Mouse (Mus musculus): Measurements from ENCODE around the gene Atp8b2.

The Atp8b2 gene

DNA sequence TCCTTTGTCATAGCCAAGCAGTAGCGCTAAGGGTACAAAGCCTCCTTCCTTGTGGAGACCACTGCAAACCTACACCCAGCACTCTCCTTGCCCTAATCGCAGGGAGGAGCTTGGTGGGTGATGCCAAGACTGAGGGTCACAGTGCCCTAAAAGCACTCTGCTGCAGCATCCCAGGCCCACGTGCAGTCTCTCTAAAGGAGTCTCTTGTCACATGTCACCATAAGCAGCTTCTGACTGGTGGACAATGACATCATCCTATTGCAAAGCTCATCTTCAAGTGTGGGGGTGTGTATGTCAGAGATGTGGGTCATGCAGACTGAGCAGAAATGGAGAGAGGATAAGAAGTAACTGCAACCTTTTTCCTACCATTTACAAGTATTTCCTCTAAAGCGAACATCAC lies 3.9 kb downstream of the Atp8b2 start:
- no peak for DNase-seq (ENCODE audit: low spot score)

DNA sequence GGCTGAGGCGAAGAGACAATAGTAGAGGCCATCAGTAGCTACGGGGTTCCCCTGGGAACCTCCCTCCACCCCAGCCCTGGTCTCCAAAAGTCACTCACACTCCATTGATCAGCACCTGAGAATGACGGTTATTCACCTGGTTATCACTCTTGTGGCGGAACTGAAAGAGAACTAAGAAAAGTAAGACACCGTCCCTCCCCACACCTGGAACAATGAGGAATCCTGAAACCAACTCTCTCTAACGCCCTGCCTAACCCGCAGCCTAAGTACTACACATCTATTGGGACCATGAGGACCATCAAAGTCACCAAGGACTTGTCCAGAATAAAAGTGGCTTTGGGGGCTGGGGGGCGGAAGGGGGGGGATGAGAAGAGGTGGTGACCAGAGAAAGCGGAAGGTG lies 5.4 kb downstream of the Atp8b2 start:
- no peak for DNase-seq (ENCODE audit: low spot score)

DNA sequence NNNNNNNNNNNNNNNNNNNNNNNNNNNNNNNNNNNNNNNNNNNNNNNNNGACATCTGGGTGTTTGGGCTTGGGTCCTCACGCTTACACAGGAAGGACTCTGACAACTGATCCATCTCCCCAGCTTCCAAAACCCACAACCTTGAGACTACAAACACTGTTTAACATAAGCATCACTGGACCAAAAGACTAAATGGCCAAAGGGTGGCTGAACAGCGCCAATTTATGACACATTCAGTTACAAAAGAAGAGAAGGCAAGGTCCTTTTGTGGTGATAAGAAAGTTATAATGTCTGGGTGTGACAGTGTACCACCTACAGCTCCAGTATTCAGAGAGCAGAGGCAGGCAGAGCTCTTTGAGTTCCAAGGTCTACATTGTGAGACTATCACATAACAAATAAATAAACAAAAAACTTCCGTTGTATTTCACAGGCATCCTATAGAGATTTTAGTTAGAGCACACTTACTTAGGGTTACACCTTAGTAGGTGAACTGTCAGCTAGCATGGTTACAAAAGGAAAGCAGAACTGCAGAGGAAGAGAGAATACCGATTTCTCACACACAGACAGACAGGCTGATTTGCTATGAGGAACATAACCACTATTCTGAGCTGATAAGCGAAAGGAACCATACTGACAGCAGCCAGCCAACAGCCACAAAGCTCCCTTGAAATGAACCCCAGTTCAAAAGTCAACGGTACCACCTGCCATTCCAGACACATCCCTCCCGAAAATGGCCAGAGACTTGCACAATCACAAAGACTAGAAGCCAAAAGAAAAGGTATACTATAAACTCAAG lies 6.9 kb downstream of the Atp8b2 start:
- no peak for DNase-seq (ENCODE audit: low spot score)

DNA sequence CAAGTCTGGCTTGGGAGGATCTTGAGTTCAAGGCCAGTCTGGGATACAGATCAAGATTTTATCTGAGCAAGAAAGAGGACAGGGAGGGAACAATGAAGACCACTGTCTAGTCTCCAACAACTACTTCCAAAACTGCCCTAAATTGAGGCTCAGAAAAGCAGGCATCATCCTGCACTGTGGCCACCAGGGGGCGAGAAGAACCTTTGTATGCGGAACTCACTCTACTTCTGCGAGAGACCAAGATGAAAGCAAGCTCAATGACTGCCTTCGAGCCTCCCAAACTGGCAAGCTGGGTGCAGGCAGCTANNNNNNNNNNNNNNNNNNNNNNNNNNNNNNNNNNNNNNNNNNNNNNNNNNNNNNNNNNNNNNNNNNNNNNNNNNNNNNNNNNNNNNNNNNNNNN lies 9.9 kb downstream of the Atp8b2 start:
- DNase-seq (ENCODE audit: low spot score): peak; percentile 92

- no peak for DNase-seq (ENCODE audit: low spot score)
Measured at GRCm38 (mm10) chr3:89948655-89949054, 14.7 kb downstream of the Atp8b2 start.

- no peak for DNase-seq (ENCODE audit: low spot score)
Measured at GRCm38 (mm10) chr3:89948021-89948420, 15.3 kb downstream of the Atp8b2 start.

DNA sequence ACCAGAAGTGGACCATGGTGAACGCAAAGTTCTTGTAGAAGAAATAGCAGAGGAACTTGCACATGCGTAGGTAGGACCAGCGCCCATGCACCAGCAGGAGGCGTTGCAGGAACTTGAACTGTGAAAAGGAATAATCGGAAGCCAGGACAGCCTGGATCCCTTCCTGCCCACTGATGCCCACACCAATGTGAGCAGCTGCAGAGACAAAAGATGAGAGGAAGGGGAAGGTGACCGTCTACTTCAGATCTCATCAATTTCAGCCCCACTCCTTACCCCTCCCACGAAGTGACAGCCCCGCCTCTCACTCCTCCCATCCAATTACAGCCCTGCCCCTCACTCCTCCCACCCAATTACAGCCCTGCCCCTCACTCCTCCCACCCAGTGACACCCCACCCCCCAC lies 18.3 kb downstream of the Atp8b2 start:
- DNase-seq (ENCODE audit: low spot score): no peak

DNA sequence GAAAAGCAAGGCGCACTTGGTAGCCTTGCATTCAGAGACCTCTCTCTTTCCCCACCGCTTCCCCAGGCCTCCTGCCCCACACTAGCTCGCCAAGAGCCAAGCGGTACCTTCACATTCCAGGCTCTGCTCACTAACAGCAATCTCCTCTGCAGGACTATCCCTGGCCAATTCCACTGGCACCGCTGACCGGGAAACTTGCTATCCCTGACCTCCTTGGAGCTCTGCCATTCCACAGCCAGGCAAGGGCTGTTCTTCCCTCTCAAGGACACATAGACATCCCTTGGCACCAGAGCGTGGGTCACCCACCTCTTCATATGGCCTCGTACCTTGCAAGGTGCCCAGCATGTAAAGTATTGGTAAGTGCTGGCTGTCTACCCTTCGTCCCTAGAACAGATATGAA lies 20.4 kb downstream of the Atp8b2 start:
- no peak for DNase-seq (ENCODE audit: low spot score)

DNA sequence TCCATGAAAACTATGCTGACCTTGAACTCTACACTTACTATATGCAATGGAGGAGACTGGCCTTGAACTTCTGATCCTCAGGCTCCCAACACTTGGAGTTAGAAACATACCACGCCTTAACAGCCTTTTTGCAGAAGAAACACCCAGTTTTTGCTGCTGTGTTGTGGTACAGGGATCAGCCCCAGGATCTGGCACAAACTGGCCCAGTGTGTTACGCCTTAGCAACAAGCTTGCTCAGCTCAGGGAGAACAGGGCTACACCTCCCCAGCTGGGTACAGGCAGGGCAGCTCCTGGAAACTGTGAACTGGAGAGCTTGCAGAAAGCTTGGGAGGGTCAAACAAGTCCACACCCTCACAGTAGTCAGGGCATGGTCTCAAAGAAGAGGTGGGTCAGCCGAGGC lies 26.8 kb downstream of the Atp8b2 start:
- DNase-seq (ENCODE audit: low spot score): no peak

GRCm38 (mm10) chr3:89932925-89933324 lies 30.4 kb downstream of the Atp8b2 start:
- DNase-seq (ENCODE audit: low spot score): no peak

DNA sequence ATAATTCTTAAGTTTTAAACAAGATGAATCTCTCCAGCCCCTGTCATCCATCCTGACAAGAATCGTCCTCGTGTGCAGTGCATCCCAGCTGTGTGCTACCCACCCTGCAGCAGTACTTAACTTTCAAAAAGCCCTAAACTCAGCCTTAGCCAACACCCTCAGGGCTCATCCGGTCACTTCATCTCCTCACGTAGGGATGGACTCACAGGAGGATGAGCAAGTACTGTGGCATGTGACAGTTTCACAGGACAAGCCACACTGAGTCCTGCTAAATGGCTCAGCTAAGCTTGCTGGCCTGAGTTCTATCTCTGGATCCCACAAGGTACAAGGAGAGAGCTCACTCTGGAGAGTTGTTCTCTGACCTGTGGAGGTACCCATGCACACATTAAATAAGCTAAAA lies 34.4 kb downstream of the Atp8b2 start:
- DNase-seq (ENCODE audit: low spot score): no peak

- no peak for DNase-seq (ENCODE audit: low spot score)
Measured at GRCm38 (mm10) chr3:89926440-89926839, 36.9 kb downstream of the Atp8b2 start.

DNA sequence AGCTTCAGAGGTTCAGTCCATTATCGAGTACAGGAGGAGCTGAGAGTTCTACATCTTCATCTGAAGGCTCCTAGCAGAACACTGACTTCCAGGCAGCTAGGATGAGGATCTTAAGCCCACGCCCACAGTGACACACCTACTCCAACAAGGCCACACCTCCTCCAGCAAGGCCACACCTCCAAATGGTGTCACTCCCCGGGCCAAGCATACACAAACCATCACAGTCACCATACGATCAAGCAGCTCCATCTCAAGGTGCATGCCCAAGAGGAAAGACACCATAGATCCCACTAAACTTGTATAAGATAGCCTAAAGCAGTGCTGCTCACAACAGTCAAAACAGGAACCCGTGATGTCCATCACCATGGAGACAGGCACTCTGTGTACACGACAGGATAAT lies 42.6 kb downstream of the Atp8b2 start:
- DNase-seq (ENCODE audit: low spot score): no peak

GRCm38 (mm10) chr3:89917408-89917807 lies 45.9 kb downstream of the Atp8b2 start:
- DNase-seq (ENCODE audit: low spot score): no peak

DNA sequence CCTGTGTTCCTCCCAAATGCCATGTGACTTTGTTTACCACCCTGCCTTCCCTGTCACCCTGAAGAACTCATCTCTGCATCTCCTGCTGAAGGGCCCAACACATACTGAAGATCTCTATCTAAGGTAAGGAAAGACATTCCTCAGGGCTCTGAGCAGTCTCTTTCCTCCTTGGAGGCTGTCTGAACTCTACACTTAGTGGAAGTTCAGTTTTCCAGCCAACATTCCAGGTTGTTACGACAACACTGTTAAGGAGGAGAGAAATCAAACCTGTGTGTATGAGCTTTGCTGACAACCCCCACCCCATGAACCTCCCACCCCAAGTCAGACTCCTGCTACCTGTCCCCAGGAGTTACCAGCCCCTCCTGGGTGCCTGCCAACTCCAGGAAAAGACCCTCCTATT lies 46.7 kb downstream of the Atp8b2 start:
- no peak for DNase-seq (ENCODE audit: low spot score)

GRCm38 (mm10) chr3:89914700-89915099 lies 48.6 kb downstream of the Atp8b2 start:
- DNase-seq (ENCODE audit: low spot score): no peak

DNA sequence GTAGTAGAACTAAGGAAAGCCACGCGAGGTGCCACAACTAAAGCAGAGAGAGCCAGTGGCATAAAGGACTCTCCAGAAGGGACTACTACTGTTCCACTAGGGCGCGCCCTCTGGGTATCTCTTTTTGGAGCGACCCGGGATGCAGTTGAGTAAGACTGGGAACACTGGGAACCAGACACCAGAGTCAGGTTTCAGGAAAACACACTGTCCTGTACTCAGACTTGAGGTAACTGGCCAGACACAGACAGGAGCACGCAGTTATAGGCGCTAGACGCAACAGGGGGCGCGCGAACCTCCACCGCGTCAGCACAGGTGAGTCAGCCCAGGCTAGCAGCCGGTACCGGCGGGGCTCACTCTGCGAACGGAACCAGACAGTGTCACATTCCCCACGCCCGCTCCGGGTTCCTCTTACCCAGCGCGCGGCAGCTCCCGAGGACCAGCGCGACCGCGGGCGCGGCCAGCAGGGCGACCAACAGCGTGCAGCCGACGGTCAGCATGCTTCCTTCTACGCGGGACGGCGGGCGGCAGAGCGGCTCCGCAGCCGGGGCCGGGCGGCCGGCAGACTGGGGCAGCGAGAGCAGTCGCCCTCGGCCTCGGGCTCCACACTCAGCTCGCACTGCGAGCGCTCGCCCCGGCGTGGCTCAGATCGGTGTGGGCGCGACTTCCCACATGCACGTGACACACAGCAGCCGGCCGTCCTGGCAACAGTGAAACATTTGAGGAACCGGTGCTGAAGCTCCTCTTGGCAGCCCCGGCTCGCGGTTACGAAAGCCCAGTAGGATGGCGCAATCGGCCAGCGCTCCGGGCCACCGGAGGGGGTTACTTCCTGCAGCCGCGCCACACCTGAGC lies 50.5 kb downstream of the Atp8b2 start, which contains the start of gene Il6ra:
Gene Il6ra, minus strand, starts transcription at position 654 of the 849 bp plus-strand sequence.
- DNase-seq (ENCODE audit: low spot score): peak; percentile 74

GRCm38 (mm10) chr3:89912108-89912542 lies 51.2 kb downstream of the Atp8b2 start:
- no peak for DNase-seq (ENCODE audit: low spot score)

GRCm38 (mm10) chr3:89911207-89911606 lies 52.1 kb downstream of the Atp8b2 start:
- no peak for DNase-seq (ENCODE audit: low spot score)

- DNase-seq (ENCODE audit: low spot score): peak; percentile 13
Measured at GRCm38 (mm10) chr3:89909703-89910542, 53.4 kb downstream of the Atp8b2 start.

GRCm38 (mm10) chr3:89908836-89909235 lies 54.5 kb downstream of the Atp8b2 start:
- DNase-seq (ENCODE audit: low spot score): no peak

GRCm38 (mm10) chr3:89907846-89908245 lies 55.5 kb downstream of the Atp8b2 start:
- no peak for DNase-seq (ENCODE audit: low spot score)

Data from embryo, embryonic 10 days (tissue).